Mouse (Mus musculus) embryonic fibroblast, embryonic 13.5 days (primary cell): ENCODE measurements around the gene Dlx1.

Source experiments
- CTCF ChIP-seq: IDR thresholded peaks from 2 replicates; pipeline ENCODE4 v1.5.1; 2011; ENCODE audit warnings: mild to moderate bottlenecking, control low read depth, low read length, moderate library complexity, borderline replicate concordance; ENCODE audit not compliant: insufficient read depth
- POLR2A ChIP-seq: IDR thresholded peaks from 2 replicates; pipeline ENCODE4 v1.6.1; 2011; ENCODE audit warnings: low read depth, mild to moderate bottlenecking, control low read depth, low read length, moderate library complexity

DNA sequence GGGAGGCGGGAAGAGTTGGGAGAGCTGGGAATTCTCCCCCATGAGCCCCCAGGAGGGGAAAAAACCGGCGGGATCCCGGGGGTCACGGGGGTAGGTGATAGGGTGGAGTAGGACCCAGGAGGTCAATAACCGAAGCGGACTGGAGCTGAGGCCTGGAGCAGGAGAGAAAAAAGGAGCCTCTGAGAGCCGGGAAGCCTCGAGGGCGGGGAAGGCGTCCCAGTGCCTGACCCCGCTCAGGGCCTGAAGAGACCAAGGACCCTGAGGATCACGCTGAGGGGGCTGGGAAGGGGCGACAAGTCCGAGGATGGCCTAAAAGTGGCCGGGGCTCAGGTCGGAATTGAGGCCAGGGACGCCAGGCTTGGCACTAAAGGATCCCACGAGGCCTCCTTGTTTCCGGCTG is 16.0 kb downstream of the Dlx1 start:
- TF ChIP-seq CTCF (no peak), POLR2A (no peak)
